Mouse (Mus musculus) spleen, postnatal 36 days (tissue): ENCODE measurements around the gene Nrp1.

ENCODE experiments used
- DNase-seq, 2 experiments: peaks; one replicate each; pipeline ENCODE4 v3.0.0; 2022; ENCODE audit warnings: low spot score in 2 of 2, mixed read lengths in 1 of 2

The Nrp1 gene

GRCm38 (mm10) chr8:128358406-128358755 is at the start of gene Nrp1:
TSS of gene Nrp1 (plus strand) at chr8:128358604.
- DNase-seq, result peak in 1 of 2 experiments; percentile 11

GRCm38 (mm10) chr8:128320797-128321196 is 37.6 kb upstream of the Nrp1 start:
- no peak for DNase-seq

GRCm38 (mm10) chr8:128327281-128327680 is 31.1 kb upstream of the Nrp1 start:
- DNase-seq, result no peak

GRCm38 (mm10) chr8:128327922-128328321 is 30.5 kb upstream of the Nrp1 start:
- no peak for DNase-seq

DNA sequence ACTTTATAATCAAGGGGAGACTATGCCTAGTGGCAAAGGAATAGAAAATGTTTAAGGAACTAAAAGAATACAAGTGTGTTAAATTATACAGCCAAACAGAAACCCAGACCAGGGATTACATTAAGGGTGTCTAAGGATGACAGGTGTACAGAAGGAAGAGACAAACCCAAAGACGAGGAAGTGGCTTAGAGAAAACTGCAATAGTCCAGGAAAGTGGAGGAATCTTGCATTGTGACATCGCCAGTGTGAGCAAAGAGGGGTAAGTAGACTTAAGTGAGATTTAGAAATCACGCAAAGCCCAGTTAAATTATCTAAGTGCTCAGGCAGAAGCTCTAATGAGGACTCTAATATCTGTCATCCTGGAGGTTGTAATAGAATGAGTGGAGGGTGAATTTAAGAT is 28.9 kb upstream of the Nrp1 start:
- no peak for DNase-seq

DNA sequence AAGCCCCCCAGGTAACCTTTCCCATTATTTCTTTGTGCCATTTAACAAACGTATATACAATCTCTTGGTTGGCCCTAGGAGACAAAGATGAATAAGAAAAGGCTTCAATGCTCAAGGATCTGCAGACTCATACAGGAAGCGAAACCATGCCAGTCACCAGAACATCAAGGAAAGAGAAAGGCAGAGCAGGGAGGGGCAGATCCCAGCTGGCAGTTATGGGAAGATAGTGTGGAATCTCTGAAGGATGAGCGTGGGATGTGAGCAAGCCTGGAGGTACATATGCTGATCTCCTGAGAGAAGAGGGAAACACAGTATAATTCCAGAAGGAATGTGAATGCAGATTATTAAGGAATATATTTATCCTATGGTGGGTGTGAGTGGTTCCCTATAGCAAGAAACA is 22.4 kb upstream of the Nrp1 start:
- DNase-seq, result no peak

- DNase-seq, result no peak
Measured at GRCm38 (mm10) chr8:128338951-128339350, 19.5 kb upstream of the Nrp1 start.

- no peak for DNase-seq
Measured at GRCm38 (mm10) chr8:128339521-128339920, 18.9 kb upstream of the Nrp1 start.

DNA sequence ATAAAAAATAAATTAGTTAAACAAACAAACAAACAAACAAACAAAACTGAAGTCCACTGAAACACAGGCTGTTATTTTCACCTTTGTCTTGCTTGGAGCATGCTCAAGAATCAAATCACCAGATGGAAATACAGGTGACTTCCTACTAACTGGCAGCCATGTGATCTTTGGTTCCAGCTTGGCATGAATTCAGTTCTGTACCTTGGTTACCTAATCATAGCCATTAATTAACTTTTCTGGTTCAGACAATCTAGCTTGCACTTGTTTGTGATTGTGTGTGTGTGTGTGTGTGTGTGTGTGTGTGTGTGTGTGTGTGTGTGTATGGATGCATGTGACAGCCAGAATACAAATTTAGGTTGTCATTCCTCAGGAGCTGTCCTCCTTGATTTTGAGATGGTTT is 8.0 kb upstream of the Nrp1 start:
- DNase-seq, result no peak

- DNase-seq, result no peak
Measured at GRCm38 (mm10) chr8:128351211-128351610, 7.2 kb upstream of the Nrp1 start.

DNA sequence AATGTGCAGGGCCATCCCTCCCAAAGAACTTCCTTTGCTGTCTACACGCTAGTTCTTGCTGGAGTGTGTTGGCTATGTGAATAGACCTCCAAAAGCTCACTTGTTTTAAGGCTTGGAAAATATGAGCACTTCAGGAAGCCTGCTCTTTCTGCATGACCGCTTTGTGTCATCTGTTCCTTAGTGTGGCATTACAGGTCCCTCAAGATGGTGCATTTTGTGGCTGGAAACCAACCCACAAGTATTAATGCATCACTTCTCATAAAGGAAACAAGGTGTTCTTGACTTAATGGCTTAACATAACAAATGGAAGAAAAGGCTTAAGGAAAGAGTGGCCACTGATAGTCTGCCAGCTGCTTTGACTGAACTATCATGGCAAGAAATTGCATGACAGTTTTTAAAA is 5.6 kb upstream of the Nrp1 start:
- DNase-seq, result no peak

DNA sequence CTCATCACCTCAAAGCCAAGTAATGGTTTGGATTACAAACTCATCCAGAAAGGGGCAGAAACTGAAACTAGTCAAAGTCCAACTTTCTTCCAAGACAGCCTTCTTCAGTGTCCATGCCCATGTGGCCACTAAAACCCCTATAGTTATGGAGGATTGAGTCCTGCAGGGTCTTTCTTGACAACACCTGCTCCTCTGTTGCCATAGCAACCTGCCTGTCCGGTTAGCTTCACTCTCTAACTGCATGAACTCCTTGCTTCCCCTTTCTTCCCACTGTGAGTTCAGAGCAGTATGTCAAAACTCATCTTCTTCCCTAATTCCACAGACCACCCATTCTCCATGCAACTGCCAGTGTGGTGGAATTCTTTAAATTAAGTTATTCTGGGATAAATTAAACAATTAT is 4.4 kb upstream of the Nrp1 start:
- DNase-seq, result no peak

- no peak for DNase-seq
Measured at GRCm38 (mm10) chr8:128355091-128355490, 3.3 kb upstream of the Nrp1 start.

GRCm38 (mm10) chr8:128356170-128356569 is 2.2 kb upstream of the Nrp1 start:
- DNase-seq, result no peak

DNA sequence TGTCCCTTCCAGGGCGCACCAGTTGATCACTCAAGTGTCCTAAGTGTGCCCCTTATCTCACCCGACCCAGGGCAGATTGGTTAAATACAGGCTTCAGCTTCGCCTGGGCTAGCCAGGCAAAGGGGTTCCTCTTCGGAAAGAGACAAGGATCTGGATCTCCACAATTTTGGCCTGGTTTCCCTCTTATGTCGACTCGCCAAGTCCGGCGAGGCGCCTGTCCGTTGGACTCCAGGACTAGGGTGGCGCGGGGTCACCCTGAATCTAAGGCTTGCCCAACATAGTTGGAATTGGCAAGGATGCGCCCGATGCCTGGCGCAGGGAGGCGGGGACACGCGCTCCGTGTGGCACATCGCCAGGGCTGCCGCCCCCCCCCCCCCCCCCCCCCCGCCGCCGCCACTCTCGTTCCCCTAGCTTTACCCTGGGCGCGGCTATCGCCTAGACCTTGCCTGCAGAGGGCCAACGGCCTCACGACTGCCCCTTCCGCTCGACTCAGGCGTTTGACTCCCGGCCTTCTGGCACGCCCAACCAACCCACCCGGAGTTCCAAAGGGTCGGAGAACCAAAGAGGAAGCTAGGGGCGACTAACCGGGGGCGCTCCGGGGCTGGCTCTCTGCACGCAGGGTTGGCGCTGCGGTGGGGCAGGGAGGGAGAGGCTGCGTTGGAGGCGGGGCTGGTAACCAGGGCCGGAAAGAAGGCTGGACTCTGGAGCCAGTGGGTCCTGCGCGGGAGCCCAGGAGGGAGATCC is 1.4 kb upstream of the Nrp1 start:
- DNase-seq, result peak; percentile 41 to 49

DNA sequence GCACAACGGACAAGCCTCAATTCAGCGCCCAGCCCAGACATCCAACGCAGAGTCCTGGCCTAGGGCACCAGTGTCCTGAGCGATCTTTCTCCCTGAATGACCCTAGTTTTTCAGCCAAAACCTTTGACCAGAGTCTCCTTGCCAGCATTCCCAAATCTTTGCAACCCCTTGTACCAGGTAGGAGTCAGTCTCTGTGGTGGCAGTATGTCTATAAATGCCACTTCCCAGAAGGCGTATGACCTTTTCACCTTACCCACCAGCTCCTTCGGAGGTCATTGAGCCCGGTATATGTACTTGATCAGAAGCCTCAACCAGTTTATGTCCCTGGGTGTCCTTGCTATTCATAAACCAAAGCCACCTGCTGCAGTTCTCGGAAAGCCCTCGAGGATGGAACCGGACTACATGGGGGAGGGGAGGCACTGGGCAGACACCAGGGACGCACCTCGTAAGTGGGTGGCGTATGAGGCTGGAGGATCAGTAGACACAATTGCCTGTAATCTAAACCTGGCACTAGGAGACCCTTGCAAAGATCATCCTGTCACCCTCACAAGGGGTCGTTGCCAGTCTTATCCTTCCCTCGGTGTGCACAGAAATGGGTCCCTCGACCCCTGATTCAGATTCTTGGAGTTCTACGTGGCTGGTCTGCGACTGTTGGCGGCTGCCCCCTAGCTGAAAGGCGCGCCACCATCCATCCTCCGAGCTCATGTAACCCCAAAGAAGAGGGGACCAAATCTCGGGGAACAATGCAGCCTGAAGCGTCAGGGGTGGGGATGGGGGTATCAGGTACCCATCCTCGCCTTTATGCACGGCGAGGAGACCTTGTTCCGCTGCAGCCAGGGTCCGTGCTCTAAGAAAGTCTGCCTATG is 631 bp upstream of the Nrp1 start:
- DNase-seq, result peak; percentile 11 to 14

- peak; percentile 2 to 19 for DNase-seq
Measured at GRCm38 (mm10) chr8:128358756-128359520, 534 bp downstream of the Nrp1 start.

- no peak for DNase-seq
Measured at GRCm38 (mm10) chr8:128359521-128360318, 1.3 kb downstream of the Nrp1 start.

- no peak for DNase-seq
Measured at GRCm38 (mm10) chr8:128361343-128361870, 3.0 kb downstream of the Nrp1 start.

GRCm38 (mm10) chr8:128362940-128363595 is 4.7 kb downstream of the Nrp1 start:
- peak; percentile 51 to 60 for DNase-seq

DNA sequence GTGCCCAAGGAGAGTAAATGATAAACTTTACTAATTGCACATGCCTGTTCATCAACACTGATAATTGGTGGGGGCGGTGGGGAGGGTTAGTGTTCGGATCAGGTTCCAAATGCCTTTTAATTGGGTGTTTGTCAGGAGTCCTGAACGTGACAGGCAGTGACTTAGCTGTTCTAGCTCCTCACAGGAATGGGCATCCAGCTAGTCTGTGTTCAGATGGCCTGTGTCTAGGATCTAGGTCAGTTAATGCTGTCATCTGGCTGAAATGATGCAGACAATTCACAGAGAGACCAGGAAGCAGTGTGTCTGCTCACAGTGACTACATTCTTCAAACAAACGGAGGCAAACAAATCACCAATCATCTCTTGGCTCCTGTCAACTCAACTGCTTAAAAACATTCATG is 12.1 kb downstream of the Nrp1 start:
- no peak for DNase-seq
